Mouse (Mus musculus) adrenal gland, postnatal 36 days (tissue): Measurements from ENCODE around the gene Aff1. TPM values are rescaled to one million over a fixed set of nuclear protein-coding genes. Genes with fewer than 3 reads are reported as not detected.

Source experiments
- DNase-seq, 2 experiments: peaks; one replicate each; pipeline ENCODE4 v3.0.0; 2021; ENCODE audit warnings: mixed read lengths in 1 of 2
- total RNA-seq, 2 experiments: library from RNA; stranded (reverse); gene quantifications; 2 replicates each; pipeline ENCODE4 v1.2.3; 2021

The Aff1 gene
- total RNA-seq, 2 experiments from 2014 or later = 40.8 to 44.1 TPM

GRCm38 (mm10) chr5:103693041-103693641 is 967 bp downstream of the Aff1 start:
- peak; percentile 25 to 37 for DNase-seq

- DNase-seq = no peak
Observed at GRCm38 (mm10) chr5:103694094-103694493, 1.9 kb downstream of the Aff1 start.

- no peak for DNase-seq
Observed at GRCm38 (mm10) chr5:103697875-103698491, 5.8 kb downstream of the Aff1 start.

GRCm38 (mm10) chr5:103698577-103698976 is 6.4 kb downstream of the Aff1 start:
- DNase-seq = no peak

GRCm38 (mm10) chr5:103699537-103699936 is 7.4 kb downstream of the Aff1 start:
- no peak for DNase-seq

- no peak for DNase-seq
Observed at GRCm38 (mm10) chr5:103700661-103701060, 8.5 kb downstream of the Aff1 start.

GRCm38 (mm10) chr5:103701466-103701865 is 9.3 kb downstream of the Aff1 start:
- DNase-seq = no peak

- DNase-seq = no peak
Observed at GRCm38 (mm10) chr5:103702527-103702926, 10.4 kb downstream of the Aff1 start.

GRCm38 (mm10) chr5:103705331-103705730 is 13.2 kb downstream of the Aff1 start:
- DNase-seq = no peak

- no peak for DNase-seq
Observed at GRCm38 (mm10) chr5:103705874-103706273, 13.7 kb downstream of the Aff1 start.

GRCm38 (mm10) chr5:103709044-103709443 is 16.9 kb downstream of the Aff1 start:
- DNase-seq = no peak

- DNase-seq = no peak
Observed at GRCm38 (mm10) chr5:103711886-103712285, 19.7 kb downstream of the Aff1 start.

- no peak for DNase-seq
Observed at GRCm38 (mm10) chr5:103713422-103713821, 21.2 kb downstream of the Aff1 start.

- DNase-seq = no peak
Observed at GRCm38 (mm10) chr5:103714943-103715342, 22.8 kb downstream of the Aff1 start.

- no peak for DNase-seq
Observed at GRCm38 (mm10) chr5:103716824-103717342, 24.7 kb downstream of the Aff1 start.

GRCm38 (mm10) chr5:103719131-103719530 is 27.0 kb downstream of the Aff1 start:
- no peak for DNase-seq

GRCm38 (mm10) chr5:103719851-103720250 is 27.7 kb downstream of the Aff1 start:
- DNase-seq = no peak

GRCm38 (mm10) chr5:103720967-103721366 is 28.8 kb downstream of the Aff1 start:
- no peak for DNase-seq

- no peak for DNase-seq
Observed at GRCm38 (mm10) chr5:103721490-103721889, 29.3 kb downstream of the Aff1 start.

- DNase-seq = no peak
Observed at GRCm38 (mm10) chr5:103722721-103723120, 30.5 kb downstream of the Aff1 start.

GRCm38 (mm10) chr5:103724384-103724783 is 32.2 kb downstream of the Aff1 start:
- DNase-seq = no peak

- no peak for DNase-seq
Observed at GRCm38 (mm10) chr5:103724823-103725222, 32.6 kb downstream of the Aff1 start.

GRCm38 (mm10) chr5:103725268-103726149 is 33.3 kb downstream of the Aff1 start:
- DNase-seq = no peak
